Mouse (Mus musculus) forebrain, embryonic 16.5 days (tissue): ENCODE data around the gene Metrnl. TPM values are rescaled to one million over a fixed set of nuclear protein-coding genes. Genes with fewer than 3 reads are reported as not detected.

ENCODE experiments used
- ATAC-seq: fragments of 200-750 bp; cut with Nextera tagmentation; 2 replicates; pipeline ENCODE4 v1.8.0; 2017; ENCODE audit warnings: mild to moderate bottlenecking, moderate library complexity
- H3K27ac ChIP-seq: fragments of 300-500 bp; sonication (generic); 2 replicates; pipeline ENCODE4 v1.5.1; 2014; ENCODE audit warnings: low read length, control low read depth
- H3K27me3 ChIP-seq: fragments of 300-500 bp; sonication (generic); replicated peaks from 2 replicates; pipeline ENCODE4 v1.6.1; 2014; ENCODE audit warnings: low read length; ENCODE audit not compliant: control insufficient read depth, insufficient read depth
- H3K36me3 ChIP-seq: fragments of 300-500 bp; sonication (generic); 2 replicates; pipeline ENCODE4 v1.6.1; 2014; ENCODE audit not compliant: control insufficient read depth, insufficient read depth
- H3K4me1 ChIP-seq: fragments of 300-500 bp; sonication (generic); replicated peaks from 2 replicates; pipeline ENCODE4 v1.6.1; 2014; ENCODE audit warnings: low read length; ENCODE audit not compliant: control insufficient read depth, insufficient read depth
- H3K4me2 ChIP-seq: fragments of 300-500 bp; sonication (generic); 2 replicates; pipeline ENCODE4 v1.6.1; 2014; ENCODE audit warnings: mild to moderate bottlenecking, low read length, control low read depth
- H3K4me3 ChIP-seq: fragments of 300-500 bp; sonication (generic); replicated peaks from 2 replicates; pipeline ENCODE4 v1.5.1; 2014; ENCODE audit warnings: mild to moderate bottlenecking, low read length, control low read depth
- H3K9ac ChIP-seq: fragments of 300-500 bp; sonication (generic); replicated peaks from 2 replicates; pipeline ENCODE4 v1.6.1; 2014; ENCODE audit warnings: low read depth, low read length, control low read depth
- H3K9me3 ChIP-seq: fragments of 300-500 bp; sonication (generic); 2 replicates; pipeline ENCODE4 v1.6.1; 2016; ENCODE audit warnings: low read length; ENCODE audit not compliant: control insufficient read depth
- WGBS: fragments of 180-500 bp; shearing (Covaris S2); extraction: QIAGEN DNeasy Blood & Tissue Kit; methylation state at CpG from one replicate; pipeline ENCODE4 v1.1.7; 2014; 5-methylcytosine and 5-hydroxymethylcytosine counted together
- polyA plus RNA-seq: library from polyadenylated mRNA; unstranded; fragments of >200 nt; fragmentation: Nextera tagmentation; extraction: Ambion mirVana; gene quantifications from 2 replicates; pipeline ENCODE4 v1.2.1, GENCODE M21; 2015

Gene Metrnl
- polyA plus RNA-seq, 1 experiment from 2014 or later: 6.0 TPM

DNA sequence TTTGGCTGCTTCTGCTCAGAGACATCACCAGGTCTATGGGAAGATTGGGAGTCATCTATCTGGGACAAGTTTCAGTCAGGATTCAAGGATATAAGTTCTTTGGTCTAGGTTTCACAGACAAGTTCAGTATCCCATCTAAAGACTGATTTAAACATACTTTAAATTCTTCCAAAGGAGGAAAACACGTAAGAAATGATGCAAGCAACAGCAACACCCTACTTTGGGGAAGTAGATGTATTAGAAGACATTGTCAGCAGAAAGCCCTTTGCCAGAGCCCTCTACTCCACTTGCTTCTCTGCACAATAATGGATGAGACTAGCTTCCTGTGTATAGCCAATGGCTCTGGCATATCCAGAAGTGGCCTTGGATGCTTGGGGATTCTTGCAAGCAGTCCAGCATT, 41.8 kb downstream of the Metrnl start:
- WGBS: 78% methylated on average over 1 of the region's 1 CpGs

DNA sequence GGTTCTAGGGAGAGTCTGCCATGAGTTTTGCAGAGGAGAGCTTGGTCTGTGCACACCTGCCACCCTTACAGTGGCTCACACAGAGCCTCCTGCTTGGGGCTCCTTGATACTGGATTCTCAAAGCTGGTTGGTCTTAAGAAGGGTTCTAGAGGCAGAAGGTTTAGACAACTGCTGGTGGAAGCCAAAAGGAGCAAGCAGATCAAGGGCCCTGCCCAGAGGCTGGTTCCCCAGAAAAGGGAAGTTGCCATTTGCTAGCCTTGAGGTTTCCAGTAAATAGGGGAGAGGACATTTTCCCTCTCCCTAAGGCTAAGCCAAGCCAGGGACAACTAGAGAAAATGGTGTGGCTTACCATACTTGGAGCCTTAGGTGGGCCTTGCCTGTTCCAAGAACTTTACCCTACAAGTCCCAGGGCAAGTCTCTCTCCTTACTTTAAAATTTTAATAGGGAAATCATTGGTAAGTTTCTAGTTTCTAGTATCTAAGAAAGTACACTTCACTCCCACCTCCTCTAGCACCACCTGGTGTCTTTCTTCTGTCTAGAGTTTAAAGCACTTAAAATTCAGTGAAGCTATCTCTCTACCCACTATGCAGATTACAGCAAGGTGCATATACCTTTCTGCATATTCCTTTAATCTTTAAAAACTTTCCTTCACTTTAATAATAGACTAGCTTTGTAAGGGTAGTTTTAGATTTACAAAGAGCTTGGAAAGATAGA, 42.7 kb downstream of the Metrnl start:
- ATAC-seq: no peak
- Histone ChIP-seq H3K4me3 (no peak overlapping the region), H3K9me3 (no peaks in the 10 kb centered on the region), H3K27ac (no peak overlapping the region), H3K27me3 (no peaks in the 10 kb centered on the region), H3K9ac (no peak overlapping the region), H3K4me1 (no peaks in the 10 kb centered on the region), H3K36me3 (no peaks in the 10 kb centered on the region), H3K4me2 (no peak overlapping the region)

More for the DNA sequence above, 41.8 kb downstream of the Metrnl start:
- Histone ChIP-seq H3K9me3 (no peaks in the 10 kb centered on the region), H3K36me3 (no peaks in the 10 kb centered on the region), H3K9ac (no peak overlapping the region), H3K4me3 (no peak overlapping the region), H3K4me1 (no peaks in the 10 kb centered on the region), H3K27me3 (no peaks in the 10 kb centered on the region), H3K4me2 (no peak overlapping the region), H3K27ac (no peak overlapping the region)
- no peak for ATAC-seq

DNA sequence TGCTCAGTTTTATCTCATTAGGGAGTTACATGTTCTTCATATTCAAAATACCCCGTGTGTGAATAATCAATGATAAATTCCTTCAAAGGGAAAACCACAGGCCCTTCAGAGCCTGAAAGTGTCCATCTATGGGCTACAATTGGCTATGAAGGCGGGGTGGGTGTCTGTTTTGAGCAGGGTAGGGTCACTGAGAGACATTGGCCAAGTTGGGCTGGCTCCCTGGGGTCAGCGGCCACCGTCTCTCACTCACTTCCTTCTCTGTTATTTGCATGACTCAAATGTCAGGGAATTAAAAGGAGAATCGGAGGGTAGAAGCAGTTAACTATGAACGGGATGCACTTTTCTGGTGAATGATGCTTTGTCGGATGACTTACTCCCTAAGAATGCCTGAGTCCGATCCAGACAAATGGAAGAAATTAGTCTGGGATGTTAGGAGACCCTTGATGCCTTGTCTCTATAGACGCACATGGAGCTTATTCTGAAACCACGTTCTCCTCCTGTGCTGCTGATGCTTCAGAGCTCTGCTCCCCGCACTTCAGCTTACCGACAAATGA, 45.7 kb downstream of the Metrnl start:
- no peak for ATAC-seq
- no peaks in the 10 kb centered on the region for H3K4me1 ChIP-seq
- no peak overlapping the region for H3K9ac ChIP-seq
- H3K9me3 ChIP-seq: no peaks in the 10 kb centered on the region
- H3K4me2 ChIP-seq: no peak overlapping the region
- no peaks in the 10 kb centered on the region for H3K36me3 ChIP-seq
- no peak overlapping the region for H3K4me3 ChIP-seq
- no peak overlapping the region for H3K27ac ChIP-seq
- WGBS: 75% methylated on average over 12 of the region's 12 CpGs
- no peaks in the 10 kb centered on the region for H3K27me3 ChIP-seq

DNA sequence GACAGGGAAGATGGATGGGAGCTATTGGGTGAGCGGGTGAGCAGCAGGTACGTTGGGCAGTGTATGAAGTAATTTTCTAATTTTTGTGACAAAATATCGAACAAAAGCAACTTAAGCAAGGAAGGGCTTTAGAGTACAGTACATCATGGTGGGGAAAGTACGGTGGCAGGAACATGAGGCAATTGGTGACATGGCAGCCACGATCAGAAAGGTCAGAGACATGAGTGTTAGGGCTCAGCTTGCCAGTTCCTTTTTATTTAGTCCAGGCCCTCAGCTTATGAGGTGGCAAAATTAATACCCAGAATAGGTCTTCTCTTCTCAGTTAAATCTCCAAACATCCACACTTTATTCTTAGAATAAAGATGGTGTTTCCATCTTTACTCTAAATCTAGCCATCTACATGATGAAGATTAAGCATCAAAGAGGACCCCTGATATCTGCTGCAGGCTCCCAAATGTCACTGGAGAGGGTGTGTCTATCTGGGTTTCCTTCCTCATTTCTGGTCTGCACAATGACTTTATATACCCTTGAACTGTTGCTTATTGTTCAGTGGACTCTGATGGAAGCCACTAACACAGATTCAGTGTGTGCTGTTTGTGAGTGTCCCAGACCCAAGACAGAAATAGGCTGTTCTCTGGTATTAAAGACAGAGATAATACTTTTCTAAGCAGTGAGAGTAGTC, 46.8 kb downstream of the Metrnl start:
- WGBS: 91% methylated on average over 5 of the region's 5 CpGs
- no peak overlapping the region for H3K4me3 ChIP-seq
- no peaks in the 10 kb centered on the region for H3K36me3 ChIP-seq
- no peak overlapping the region for H3K27ac ChIP-seq
- no peak overlapping the region for H3K9ac ChIP-seq
- no peak overlapping the region for H3K4me2 ChIP-seq
- ATAC-seq: no peak
- no peaks in the 10 kb centered on the region for H3K27me3 ChIP-seq
- no peaks in the 10 kb centered on the region for H3K4me1 ChIP-seq
- no peaks in the 10 kb centered on the region for H3K9me3 ChIP-seq

Other genes with a start within 250 kb of the Metrnl start
- gene Tbcd, start 249.6 kb upstream of the Metrnl start, polyA plus RNA-seq: 60.2 and 61.9 TPM in 2 replicates
- 0.34 and 0.66 TPM in 2 replicates for gene Zfp750, start 182.2 kb upstream of the Metrnl start, polyA plus RNA-seq
- 7.4 and 7.8 TPM in 2 replicates for gene B3gntl1, start 28.4 kb upstream of the Metrnl start, polyA plus RNA-seq
- gene Ptchd3, start 128.7 kb downstream of the Metrnl start, polyA plus RNA-seq: not detected in 2 replicates